Mouse (Mus musculus) gastrocnemius, postnatal 10 days (tissue): ENCODE measurements around the gene Lipc. TPM values are rescaled to one million over a fixed set of nuclear protein-coding genes. Genes with fewer than 3 reads are reported as not detected.

Source experiments
- DNase-seq: peaks from one replicate; pipeline ENCODE4 v3.0.0; 2021; ENCODE audit warnings: mixed read lengths
- total RNA-seq, 2 experiments: library from RNA; stranded (reverse); gene quantifications; 2 replicates each; pipeline ENCODE4 v1.2.3; 2021

The Lipc gene
- total RNA-seq, 2 experiments from 2014 or later: 1.2 TPM; not detected in 1

DNA sequence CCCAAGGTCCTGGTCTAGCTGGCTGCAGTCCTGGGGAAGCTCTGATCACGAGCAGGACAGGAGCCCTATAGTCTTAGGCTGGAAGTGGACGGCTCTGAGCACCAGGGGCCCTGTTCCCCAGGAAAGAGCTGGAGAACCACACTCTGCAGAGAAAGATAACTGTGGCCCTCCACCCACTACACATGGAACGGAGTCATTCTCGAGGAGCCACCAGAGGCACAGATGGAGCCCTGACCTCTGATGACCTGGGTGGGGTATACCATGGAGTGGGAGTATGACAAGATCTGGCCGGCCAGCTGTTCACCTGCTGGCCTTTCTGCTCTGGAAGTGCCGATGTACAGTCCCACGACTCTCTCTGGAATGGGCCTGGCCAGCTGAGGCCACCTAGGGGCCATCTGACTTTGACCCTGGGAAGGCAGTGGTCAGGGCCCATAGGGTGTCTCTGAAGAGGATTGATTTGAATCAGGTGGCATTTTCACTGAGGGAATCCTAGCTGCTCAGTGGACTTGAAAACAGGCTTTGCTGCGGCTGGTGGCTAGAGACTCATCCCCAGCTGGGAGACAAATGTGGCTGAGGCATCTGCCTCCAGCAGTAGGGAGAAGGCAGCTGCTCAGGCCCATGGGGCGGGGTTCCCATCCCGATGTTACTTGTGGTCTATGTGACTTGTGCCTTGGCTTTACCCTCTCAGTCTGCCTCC lies 37.2 kb downstream of the Lipc start:
- DNase-seq: peak; percentile 21

DNA sequence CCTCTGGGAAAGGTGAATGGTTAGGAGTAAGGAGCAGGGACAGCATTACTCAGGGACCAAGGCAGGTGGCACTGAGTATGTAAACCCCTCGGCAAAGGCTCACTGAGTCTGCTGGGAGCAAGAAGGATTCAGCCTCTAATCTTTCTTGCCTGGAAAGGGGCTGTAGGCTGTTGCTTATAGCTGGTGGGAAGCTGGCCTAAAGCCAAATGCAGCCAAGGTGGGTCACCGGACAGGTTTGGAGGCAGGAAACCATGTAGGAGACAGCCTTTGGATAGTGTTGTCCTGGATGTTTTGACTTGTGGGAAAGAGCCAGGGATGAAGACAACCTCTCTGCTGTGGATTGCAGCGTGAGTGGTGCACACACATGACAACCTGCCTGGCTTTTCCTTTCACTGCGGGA lies 40.9 kb downstream of the Lipc start:
- no peak for DNase-seq

DNA sequence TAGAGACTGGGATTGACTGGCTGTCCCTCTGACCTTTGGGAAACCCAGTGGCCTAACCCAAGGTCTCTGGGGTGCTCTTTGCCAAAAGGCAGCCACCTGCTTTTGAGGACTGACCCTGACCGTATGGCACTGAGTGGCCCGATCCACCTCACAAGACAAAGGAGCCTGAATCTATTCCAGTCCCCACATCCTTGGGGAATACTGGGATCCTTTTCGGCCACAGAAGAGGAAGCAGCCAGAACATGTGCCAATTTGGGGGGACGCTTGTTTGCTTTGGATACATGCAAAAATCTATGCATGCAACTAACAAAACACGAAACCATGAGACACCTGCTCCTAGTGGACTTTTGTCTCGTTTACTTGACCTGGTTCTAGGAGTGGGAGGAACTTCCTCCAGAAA lies 41.7 kb downstream of the Lipc start:
- DNase-seq: no peak

DNA sequence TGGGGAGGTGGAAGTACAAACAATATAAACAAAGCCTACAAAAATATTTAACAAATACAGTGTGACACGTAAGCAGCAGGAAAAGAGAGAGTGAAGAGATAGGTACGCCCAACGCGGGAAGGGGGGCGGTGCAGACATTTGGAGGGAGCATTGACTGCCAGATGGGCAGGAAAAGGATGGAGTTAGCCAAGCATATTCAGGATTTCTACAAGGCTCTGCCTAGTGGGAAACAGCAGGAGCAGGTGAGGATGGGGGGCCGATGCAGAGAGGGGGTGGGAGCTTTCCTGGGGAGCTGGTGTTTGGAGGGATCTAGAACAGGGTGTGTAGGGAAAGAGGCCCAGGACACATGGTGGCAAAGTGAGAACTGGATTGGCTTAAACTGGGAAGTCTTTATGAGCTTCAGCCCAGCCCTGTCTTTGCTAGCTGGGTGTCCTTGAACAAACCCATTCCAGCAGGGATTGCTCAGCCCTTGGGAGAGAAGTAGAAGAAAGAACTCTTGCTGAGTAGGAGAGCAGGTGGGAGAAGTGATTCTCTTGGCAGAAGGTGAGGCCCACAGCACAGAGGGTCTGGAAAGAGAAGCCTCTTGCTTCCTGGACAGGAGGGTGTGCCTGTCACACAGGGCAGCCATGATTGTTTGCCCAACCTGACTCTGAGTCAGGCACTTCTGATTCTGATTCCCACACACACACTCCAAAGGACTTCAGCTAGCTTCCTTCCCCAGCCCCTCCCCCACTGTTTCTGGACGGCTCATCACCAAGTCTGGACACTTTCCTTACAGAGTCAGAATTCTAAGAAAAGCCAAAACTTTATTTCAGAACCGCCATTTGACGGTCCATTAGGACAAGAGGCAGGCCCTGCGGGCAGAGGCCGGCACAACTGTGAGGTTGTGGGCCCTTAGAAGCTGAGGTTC lies 49.0 kb downstream of the Lipc start:
- peak; percentile 15 for DNase-seq

DNA sequence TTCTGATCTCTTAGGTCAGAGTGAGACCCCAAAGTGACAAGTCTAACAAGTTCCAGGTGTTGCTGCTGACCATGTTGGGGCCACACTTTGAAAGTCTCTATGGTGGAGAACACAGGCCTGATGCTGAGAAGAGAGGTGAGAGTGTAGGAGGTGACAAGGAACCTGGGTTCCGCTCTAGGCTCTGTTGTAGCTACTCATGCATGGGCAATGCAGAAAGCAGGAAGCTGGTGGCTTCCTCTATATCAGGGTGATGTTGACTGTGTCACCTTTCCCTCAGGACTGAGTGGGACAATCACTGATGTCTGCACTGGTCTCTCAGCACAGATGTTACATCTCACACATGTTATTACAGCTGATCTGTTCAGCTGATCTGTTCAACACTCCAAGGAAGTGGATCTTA lies 57.8 kb downstream of the Lipc start:
- no peak for DNase-seq

DNA sequence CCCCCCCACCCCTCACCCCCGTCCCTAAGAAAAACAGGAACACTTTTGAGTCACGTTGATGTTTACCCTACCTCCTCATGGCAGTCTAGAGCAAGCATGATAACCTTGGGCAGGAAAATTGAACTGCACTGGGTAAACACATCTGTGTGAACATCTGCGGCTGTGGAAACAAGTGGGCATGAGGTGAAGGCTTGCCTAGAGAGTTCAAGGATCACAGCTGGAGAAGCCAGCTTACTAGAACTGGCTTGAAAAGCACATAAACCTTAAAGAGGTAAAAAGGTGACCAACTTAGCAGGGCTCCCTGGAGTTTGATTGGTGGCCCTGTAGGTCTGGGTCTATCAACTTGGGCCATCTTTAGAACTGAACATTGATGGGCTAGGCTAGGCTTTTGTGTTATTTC lies 58.5 kb downstream of the Lipc start:
- no peak for DNase-seq

DNA sequence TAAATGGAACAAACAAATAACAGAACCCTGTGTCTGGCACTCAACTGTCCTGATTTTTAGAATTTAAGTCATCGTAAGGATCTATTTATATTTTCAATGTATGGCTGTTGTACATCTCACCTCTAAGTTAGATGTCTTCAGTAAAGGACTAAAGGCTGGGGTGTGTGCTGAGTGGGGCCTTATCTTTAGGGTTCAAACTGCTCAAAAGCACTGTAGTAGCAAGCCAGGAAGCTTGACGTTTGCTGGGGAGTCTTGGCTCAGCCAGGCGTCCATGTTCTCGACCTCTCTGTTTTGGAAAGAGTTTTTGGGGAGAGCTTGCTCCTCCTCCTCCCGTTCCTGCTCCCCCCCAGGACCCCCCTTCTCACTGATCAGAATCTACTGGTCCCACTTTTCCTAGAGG lies 59.4 kb downstream of the Lipc start:
- no peak for DNase-seq

DNA sequence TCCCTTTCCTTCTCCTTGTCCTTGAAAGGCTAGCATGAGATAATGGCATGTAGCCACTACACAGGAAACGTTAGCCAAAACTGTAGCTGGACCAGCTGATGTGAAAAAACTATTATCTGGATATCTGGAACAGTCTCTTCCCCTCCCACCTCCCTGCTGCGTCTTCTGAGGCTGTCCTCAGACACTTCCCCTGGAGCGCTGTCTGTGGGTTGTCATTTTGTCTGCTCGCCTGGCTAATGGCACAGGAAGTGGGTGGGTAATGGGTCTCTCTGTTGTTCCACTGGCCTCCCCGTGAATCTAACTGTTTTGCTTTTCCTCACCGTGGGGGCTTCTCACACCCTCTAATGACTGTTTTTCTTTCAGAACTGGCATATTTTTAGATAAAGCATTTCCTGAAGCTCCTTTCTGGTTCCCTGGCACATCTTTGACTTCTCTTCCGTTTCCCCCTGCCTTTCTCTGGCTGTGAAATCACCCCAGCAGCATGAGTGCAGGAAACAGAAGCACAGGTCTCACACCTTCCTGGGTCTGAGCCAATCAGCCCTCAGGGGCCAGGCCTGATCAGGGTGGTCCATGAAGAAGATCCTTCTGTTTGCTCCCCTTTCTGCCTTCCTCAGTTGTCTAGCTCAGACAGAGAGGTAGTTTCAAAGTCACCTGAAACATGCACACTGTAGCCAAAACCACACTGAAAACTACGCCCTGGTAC lies 60.4 kb downstream of the Lipc start:
- DNase-seq: no peak

DNA sequence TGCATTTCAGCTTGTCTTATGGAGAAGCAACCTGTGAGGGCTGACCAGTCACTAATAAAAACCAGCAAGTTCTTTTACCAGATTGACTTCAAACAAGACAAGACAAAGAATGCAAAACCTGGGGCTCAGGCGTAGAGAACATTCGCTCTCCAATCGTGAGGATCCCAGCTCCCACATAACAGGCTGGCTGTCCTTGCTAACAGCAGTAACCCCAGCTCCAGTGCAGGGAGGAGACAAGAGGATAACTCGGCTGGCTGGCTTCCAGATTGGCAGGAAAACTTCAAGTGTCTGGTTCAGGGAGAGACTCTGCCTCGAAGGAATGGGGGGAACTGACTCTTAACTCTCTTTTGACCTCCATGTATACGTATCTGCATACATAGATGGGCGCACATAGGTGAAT lies 61.3 kb downstream of the Lipc start:
- DNase-seq: no peak

DNA sequence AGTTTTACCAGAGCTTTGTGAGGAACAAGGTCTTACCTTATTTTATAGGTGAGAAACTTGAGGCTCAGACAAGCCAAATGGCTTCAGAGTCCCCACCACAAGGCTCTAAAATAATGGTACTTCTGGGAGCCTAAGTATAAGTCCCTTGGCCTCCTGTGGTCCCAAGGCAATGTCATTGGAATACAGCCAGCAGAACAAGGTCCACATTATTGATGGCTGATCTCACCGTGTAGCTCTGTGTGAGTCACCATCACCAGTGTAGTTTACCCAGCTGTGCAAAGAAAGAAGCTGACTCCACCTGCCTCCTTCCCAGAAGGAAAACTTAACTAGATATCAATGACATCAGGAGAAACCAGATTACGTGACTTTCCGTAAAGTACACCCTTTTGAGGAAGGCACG lies 63.1 kb downstream of the Lipc start:
- DNase-seq: no peak

DNA sequence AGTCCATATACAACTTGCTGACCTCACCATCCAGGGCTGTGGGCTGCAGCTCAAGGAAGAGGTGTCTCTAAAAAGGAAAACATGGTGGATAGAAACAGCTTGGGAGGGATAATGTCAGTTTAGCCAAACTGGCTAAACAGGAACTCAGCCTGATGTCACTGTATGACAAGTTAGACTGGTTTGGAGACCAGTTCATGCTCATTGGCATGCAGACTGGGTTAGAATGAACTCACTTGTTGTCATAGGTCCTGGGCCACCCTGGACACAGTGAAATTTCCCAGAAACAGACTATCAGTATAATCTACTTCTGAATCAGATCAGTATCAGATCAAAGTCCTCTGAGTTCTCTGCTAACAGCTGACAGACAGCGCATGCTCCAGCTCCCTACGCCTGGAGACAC lies 63.5 kb downstream of the Lipc start:
- DNase-seq: no peak

DNA sequence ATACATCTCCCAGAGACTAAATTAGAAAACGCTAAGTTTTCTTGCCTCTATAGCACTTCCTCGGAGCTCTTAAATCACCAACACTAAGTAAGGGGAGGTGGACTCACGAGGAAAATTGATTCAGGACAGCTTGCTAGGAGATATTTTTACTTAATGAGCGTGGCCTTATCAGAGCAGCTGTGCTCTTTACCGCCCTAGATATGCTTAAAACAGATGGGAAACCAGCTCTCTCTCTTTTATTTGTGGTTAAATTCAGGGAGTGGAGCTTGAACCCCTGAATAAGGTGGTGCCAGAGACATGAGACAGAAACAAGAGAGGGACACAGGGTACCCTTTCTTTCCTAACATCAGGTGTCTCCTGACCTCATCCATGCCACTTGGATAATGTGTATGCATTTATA lies 70.0 kb downstream of the Lipc start:
- no peak for DNase-seq

DNA sequence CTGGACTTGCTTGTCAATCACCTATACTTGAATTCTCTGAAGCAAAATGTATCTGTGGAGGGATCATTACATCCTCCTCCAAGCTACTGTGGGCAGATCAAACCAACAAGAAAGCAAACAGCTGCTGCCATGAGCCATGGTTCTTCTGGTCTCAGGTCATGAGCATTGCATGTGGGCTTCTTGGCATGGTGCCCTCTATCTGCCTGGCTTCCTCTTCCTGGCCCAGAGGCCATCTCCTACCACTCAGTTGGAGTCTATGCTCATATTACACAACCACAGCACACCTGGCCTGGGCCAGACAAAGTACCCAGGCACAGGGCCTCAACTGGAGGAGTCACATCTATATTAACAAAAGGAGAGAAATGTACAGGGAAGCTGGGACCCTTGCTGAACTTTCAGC lies 73.2 kb downstream of the Lipc start:
- no peak for DNase-seq

DNA sequence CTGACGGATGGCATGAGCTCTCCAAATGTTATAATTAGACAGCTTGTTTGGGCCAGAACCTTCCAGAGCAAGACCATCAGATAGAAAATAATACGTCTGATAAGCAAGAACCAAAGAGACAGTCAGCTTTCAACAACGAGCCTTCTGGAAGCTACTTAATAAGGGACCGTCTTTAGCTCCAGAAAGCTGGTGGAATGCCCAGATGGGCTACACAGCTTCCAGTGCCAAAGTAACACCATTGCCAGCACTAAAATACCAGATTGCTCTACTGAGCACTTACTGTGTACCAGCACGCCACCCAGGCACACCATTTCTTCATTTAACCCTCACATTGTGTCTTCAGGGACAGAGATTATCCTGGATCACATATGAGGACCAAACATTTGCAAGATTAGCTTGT lies 73.9 kb downstream of the Lipc start:
- no peak for DNase-seq

DNA sequence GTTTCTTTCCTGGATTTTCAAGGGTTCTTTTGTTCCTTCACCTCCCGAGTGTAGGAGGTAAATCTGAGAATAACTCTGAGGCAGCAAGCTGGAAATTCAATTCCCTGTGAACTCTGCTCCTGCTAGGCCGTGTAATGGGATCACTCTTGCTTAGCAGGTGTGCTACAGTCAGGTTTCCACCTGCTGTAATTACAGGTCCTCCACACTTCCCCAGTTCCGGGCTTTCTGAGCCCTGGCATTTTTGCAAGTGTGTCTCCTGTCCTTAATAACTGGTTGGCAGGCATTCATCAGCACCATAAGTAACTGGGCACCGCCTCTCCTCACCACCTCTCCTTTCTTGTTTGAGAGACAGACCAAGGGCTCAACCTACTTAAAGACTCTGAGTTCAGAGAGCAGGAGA lies 76.5 kb downstream of the Lipc start:
- DNase-seq: no peak

DNA sequence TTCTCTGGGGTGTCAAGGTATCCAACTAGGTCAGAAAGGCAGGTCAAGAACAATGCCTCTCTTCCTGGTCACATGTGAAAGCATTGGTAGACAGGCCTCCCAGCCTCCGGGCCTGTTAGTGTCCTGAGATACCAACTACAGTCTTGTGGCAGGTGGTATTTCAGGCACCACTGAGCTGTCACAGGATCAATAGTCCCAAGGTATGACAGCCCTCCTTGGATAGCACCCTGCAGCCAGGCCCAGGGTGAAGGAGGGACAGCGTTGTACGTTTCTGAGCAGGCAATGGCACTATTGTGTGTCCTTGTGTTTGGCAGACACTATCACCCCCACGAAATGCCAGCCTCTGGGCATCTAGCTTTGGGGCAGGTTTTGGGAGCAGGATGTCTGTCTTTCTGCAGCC lies 77.0 kb downstream of the Lipc start:
- DNase-seq: no peak

DNA sequence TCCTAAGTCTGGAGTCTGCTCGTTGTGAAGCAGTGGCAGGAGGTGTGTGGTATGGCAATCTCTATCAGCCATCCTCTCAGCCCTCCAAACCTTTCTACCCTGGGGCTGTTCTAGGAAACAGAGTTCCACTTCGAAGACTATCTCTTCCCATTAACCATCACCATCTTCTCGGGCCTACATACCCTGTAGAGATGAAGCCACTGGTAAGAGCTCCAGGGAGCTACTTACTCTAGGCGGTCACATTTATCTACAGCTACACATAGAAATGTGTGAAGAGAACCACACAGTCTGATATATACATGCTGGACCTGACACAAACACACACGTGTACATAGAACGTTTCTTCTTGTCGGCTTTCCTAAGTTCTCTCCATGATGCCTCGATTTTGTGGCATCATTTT lies 79.4 kb downstream of the Lipc start:
- no peak for DNase-seq

DNA sequence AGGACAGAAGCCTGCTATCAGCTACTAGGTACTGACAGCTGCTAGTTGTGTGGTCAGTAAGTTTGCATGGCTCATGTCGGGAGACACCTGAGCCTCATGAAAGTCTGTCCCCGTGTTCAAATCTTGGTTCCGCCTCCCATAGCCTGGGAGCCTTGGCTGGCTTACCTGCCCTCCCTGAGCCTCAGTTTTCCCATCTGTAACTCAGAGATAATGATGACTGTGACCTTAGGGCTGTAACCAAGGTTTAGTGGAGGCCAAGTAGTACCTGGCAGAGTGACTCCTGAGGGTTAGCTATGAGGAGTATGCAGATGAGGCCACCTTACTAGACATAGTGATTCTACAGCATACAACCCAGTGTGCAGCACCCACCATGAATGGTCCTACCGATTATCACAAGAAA lies 81.7 kb downstream of the Lipc start:
- no peak for DNase-seq

DNA sequence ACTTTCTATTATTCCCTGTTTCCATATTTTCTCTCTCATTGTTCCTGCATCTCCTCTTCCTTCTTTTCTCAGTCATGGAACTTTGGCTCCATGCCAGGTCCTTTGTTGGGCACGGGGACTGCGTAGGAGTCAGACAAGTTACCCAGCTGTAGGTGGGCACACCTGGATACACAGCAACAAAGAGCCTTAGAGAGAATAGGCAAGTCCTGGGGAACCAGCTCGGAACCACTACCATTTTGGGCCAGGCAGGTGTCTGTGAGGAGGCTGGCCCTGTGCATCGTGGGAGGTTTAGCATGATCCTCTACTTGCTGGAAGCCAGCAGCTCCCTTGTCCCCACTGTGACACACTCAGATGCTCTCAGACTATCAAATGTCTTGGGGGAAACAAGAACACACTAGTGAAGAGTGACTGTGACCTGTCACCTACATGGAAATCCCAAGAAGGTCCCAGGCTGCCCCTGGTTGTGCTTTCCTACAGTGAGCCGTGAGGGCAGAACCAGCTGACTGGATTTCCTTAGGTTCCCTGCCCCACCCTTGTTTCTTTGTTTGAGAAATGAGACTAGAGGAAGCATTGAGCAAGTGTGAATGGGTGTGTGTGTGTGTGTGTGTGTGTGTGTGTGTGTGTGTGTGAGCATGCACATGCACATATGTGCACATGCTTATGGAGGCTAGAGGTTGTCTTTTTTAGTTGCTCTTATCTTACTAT lies 82.7 kb downstream of the Lipc start:
- no peak for DNase-seq

DNA sequence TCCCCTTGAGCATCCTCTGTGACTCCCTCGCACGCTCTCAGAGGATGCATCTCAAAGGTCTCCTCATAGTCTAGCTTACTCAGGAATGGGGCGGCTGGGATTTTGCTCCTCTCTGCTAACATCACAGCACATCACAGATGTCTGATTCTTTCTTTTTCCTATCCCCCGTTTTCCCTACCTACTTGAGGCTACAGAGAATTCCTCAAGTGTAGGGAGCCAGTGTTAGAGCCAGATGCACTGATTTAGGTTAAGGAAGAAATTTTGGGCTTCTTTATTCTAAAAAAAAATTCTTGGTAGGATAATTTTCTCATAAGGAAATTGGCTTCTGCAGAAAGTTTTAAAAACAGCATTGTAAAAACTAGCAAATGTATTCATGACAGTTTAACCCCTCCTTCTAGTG lies 84.6 kb downstream of the Lipc start:
- DNase-seq: no peak

DNA sequence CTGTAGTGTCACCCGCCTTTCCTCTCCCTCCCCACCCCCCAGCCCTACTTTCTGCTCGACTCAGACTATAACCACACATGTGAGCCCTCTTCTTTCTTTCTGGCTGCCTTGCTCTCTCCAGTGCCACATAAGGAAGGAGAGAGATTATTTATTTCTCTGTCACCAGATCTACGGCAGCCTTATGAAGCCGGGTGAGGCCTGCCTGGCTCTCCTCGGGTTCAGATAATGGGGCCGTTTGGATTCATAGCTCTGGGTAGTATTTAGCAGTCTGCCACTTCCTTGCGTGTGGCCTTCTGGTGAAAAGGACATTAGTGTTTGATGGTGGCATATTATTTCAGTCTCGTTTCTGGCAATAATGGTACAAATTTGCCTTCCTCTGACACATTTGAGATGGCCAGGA lies 88.0 kb downstream of the Lipc start:
- DNase-seq: no peak

DNA sequence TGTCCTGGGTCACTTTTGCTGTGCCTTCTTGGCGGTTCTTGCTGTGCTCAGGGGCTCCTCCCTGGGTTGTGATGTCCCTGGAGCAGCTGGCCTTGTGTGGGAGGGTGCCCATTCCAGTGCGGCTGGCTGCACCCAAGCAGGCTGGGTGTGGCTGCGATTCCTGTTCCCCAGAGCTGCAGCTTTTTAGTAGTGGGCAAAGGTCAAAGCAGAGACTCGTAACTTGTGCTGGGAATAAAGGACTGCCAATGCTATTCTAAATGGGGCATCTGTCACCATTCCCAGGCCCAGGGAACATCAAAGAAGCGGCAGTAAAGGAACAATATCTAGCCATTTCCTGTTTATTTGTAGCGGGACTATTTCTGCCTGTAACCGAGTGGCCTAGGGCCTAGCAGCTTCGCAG lies 88.7 kb downstream of the Lipc start:
- DNase-seq: peak; percentile 16

DNA sequence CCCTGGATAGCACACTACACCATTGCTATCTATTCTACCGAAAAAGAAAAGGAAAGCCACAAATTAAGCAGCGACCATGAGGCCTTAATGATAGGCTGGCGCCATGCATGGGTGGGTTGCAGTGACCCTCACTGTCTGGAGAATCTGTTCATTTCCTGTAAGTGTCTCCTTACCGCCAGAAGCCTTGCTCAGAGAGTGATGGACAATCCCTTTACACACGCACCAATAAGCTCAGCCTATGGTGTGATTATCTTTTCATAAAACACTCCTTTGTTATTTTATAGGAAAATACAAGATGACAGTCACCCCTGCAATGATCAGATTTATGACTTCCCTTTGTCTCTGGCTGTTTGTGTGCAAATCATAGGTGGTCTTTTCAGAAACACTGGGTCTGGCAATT lies 92.8 kb downstream of the Lipc start:
- DNase-seq: no peak
